Mouse (Mus musculus) myocyte (in vitro differentiated cells): ENCODE measurements around the gene Rdm1. TPM values are rescaled to one million over a fixed set of nuclear protein-coding genes. Genes with fewer than 3 reads are reported as not detected.

Experiments used
- H3K27me3 ChIP-seq: one replicate; pipeline ENCODE4 v1.6.1; 2011; ENCODE audit not compliant: control insufficient read depth, insufficient read depth, insufficient read length
- H3K36me3 ChIP-seq: one replicate; pipeline ENCODE4 v1.6.1; 2011; ENCODE audit not compliant: control insufficient read depth, insufficient read depth
- H3K4me2 ChIP-seq: one replicate; pipeline ENCODE4 v1.6.1; 2011; ENCODE audit warnings: low read depth, control low read depth
- H3K4me3 ChIP-seq: one replicate; pipeline ENCODE4 v1.5.1; 2011; ENCODE audit warnings: mild to moderate bottlenecking, control low read depth, moderate library complexity
- H3K79me2 ChIP-seq: one replicate; pipeline ENCODE4 v1.6.1; 2011; ENCODE audit not compliant: control insufficient read depth, insufficient read depth
- H3ac ChIP-seq: one replicate; pipeline ENCODE4 v1.6.1; 2011; ENCODE audit not compliant: control insufficient read depth, insufficient read length
- CEBPB ChIP-seq: IDR thresholded peaks from 2 replicates; pipeline ENCODE4 v1.6.1; 2011; ENCODE audit warnings: mild to moderate bottlenecking, moderate library complexity; ENCODE audit not compliant: poor library complexity, insufficient read depth, severe bottlenecking
- E2F4 ChIP-seq: IDR thresholded peaks from one replicate; pipeline ENCODE4 v1.6.1; 2011; ENCODE audit warnings: mild to moderate bottlenecking, control low read depth, moderate library complexity; ENCODE audit not compliant: insufficient read depth
- MAX ChIP-seq: IDR thresholded peaks from one replicate; pipeline ENCODE4 v1.6.1; 2011; ENCODE audit warnings: low read depth, mild to moderate bottlenecking, control low read depth
- MYOD1 ChIP-seq, 3 experiments: IDR thresholded peaks; one replicate each; pipeline ENCODE4 v1.6.1; 2011; ENCODE audit warnings: control low read depth in 2 of 3, low read depth in 2 of 3, mild to moderate bottlenecking in 2 of 3, moderate library complexity in 1 of 3; ENCODE audit not compliant: insufficient read length in 2 of 3, control insufficient read depth in 1 of 3
- MYOG ChIP-seq, 3 experiments: IDR thresholded peaks; one replicate each; pipeline ENCODE4 v1.6.1; 2011; ENCODE audit warnings: control low read depth in 2 of 3, low read depth in 2 of 3, mild to moderate bottlenecking in 2 of 3; ENCODE audit not compliant: insufficient read length in 2 of 3, control insufficient read depth in 1 of 3, insufficient read depth in 1 of 3
- POLR2A ChIP-seq: IDR thresholded peaks from one replicate; pipeline ENCODE4 v1.6.1; 2011; ENCODE audit warnings: low read depth, mild to moderate bottlenecking, control low read depth, moderate library complexity; ENCODE audit not compliant: insufficient read length
- POLR2AphosphoS2 ChIP-seq: IDR thresholded peaks from one replicate; pipeline ENCODE4 v1.6.1; 2011; ENCODE audit warnings: low read depth, control low read depth; ENCODE audit not compliant: insufficient read length
- REST ChIP-seq: IDR thresholded peaks from one replicate; pipeline ENCODE4 v1.6.1; 2011; ENCODE audit warnings: mild to moderate bottlenecking, control low read depth, moderate library complexity; ENCODE audit not compliant: insufficient read depth, insufficient read length
- SRF ChIP-seq: IDR thresholded peaks from one replicate; pipeline ENCODE4 v1.6.1; 2011; ENCODE audit warnings: low read depth; ENCODE audit not compliant: control insufficient read depth, insufficient read length
- TCF12 ChIP-seq: IDR thresholded peaks from one replicate; pipeline ENCODE4 v1.6.1; 2011; ENCODE audit warnings: mild to moderate bottlenecking, control low read depth; ENCODE audit not compliant: poor library complexity, insufficient read depth, severe bottlenecking
- TCF3 ChIP-seq: IDR thresholded peaks from one replicate; pipeline ENCODE4 v1.6.1; 2011; ENCODE audit warnings: low read depth, control low read depth; ENCODE audit not compliant: insufficient read length
- USF1 ChIP-seq: IDR thresholded peaks from one replicate; pipeline ENCODE4 v1.6.1; 2011; ENCODE audit warnings: low read depth, mild to moderate bottlenecking, control low read depth, moderate library complexity
- polyA plus RNA-seq: library from polyadenylated mRNA; unstranded; fragments of >200 nt; fragmentation: generic; extraction: Trizol; gene quantifications from one replicate; pipeline ENCODE4 v1.2.1, GENCODE M21; 2012; ENCODE audit warnings: missing spikeins

Gene Rdm1
- polyA plus RNA-seq, 1 experiment: 8.5 TPM

- TF ChIP-seq TCF12 (no peak), TCF3 (no peak), CEBPB (no peak), MAX (no peak), POLR2AphosphoS2 (no peak), REST (no peak), USF1 (no peak), MYOD1 (IDR thresholded peaks at IDR 0.05; ENCODE audit: control insufficient read depth in 1 of 3, insufficient read length in 2 of 3, low read depth in 2 of 3) (no peak), MYOG (IDR thresholded peaks at IDR 0.05; ENCODE audit: control insufficient read depth in 1 of 3, insufficient read depth in 1 of 3, insufficient read length in 2 of 3, low read depth in 2 of 3) (no peak), E2F4 (no peak), SRF (no peak), POLR2A (no peak)
- H3K4me3 ChIP-seq: no peak overlapping the region
- H3K27me3 ChIP-seq: no peaks in the 10 kb centered on the region
- no peaks in the 10 kb centered on the region for H3K36me3 ChIP-seq
- H3ac ChIP-seq: no peak overlapping the region
- no peaks in the 10 kb centered on the region for H3K79me2 ChIP-seq
- H3K4me2 ChIP-seq: no peak overlapping the region
These were observed 36.4 kb downstream of the Rdm1 start for GRCm38 (mm10) chr11:101663229-101664027.

- Histone ChIP-seq H3K4me2 (peak within 1 kb of the TSS; percentile 92), H3K27me3 (no peaks in the 10 kb centered on the region), H3K4me3 (peak within 1 kb of the TSS; percentile 33), H3K79me2 (no peaks in the 10 kb centered on the region), H3K36me3 (no peaks in the 10 kb centered on the region), H3ac (peak within 1 kb of the TSS; percentile 16)
- no peak for TF ChIP-seq MYOD1 (IDR thresholded peaks at IDR 0.05; ENCODE audit: control insufficient read depth in 1 of 3, insufficient read length in 2 of 3, low read depth in 2 of 3)
- no peak for TF ChIP-seq MYOG (IDR thresholded peaks at IDR 0.05; ENCODE audit: control insufficient read depth in 1 of 3, insufficient read depth in 1 of 3, insufficient read length in 2 of 3, low read depth in 2 of 3)
- no peak for TF ChIP-seq CEBPB
- TF ChIP-seq USF1: no peak
- TF ChIP-seq E2F4: peak; percentile 11
- peak; percentile 99 for TF ChIP-seq POLR2AphosphoS2
- TF ChIP-seq POLR2A: peak; percentile 100
- no peak for TF ChIP-seq TCF12
These were observed 38.0 kb downstream of the Rdm1 start, which contains the start of gene Arl4d for GRCm38 (mm10) chr11:101664825-101665635. TSS of gene Arl4d (plus strand) at chr11:101665541.

- no peaks in the 10 kb centered on the region for H3K36me3 ChIP-seq
These were observed 38.6 kb downstream of the Rdm1 start for GRCm38 (mm10) chr11:101665636-101665992.

GRCm38 (mm10) chr11:101666626-101667345 is 39.8 kb downstream of the Rdm1 start:
- Histone ChIP-seq H3K79me2 (no peaks in the 10 kb centered on the region), H3K27me3 (no peaks in the 10 kb centered on the region), H3K36me3 (no peaks in the 10 kb centered on the region), H3K4me3 (peak overlapping the region; percentile 33), H3K4me2 (no peak overlapping the region), H3ac (no peak overlapping the region)
- TF ChIP-seq MYOG (IDR thresholded peaks at IDR 0.05; ENCODE audit: control insufficient read depth in 1 of 3, insufficient read depth in 1 of 3, insufficient read length in 2 of 3, low read depth in 2 of 3) (peak in 1 of 3 experiments; percentile 25), MYOD1 (IDR thresholded peaks at IDR 0.05; ENCODE audit: control insufficient read depth in 1 of 3, insufficient read length in 2 of 3, low read depth in 2 of 3) (peak in 1 of 3 experiments; percentile 9), USF1 (no peak), REST (no peak)

More at GRCm38 (mm10) chr11:101665636-101665992, 38.6 kb downstream of the Rdm1 start:
- no peak for TF ChIP-seq POLR2A
- TF ChIP-seq MAX: no peak
- no peak for TF ChIP-seq E2F4
- no peak for TF ChIP-seq TCF12
- TF ChIP-seq MYOD1 (IDR thresholded peaks at IDR 0.05; ENCODE audit: control insufficient read depth in 1 of 3, insufficient read length in 2 of 3, low read depth in 2 of 3): no peak
- no peak for TF ChIP-seq REST
- no peak for TF ChIP-seq SRF
- TF ChIP-seq USF1: no peak
- TF ChIP-seq MYOG (IDR thresholded peaks at IDR 0.05; ENCODE audit: control insufficient read depth in 1 of 3, insufficient read depth in 1 of 3, insufficient read length in 2 of 3, low read depth in 2 of 3): no peak
- no peak for TF ChIP-seq TCF3
- TF ChIP-seq POLR2AphosphoS2: no peak
- TF ChIP-seq CEBPB: no peak
- Histone ChIP-seq H3ac (peak overlapping the region; percentile 16), H3K4me2 (peak overlapping the region; percentile 92), H3K79me2 (no peaks in the 10 kb centered on the region), H3K4me3 (peak overlapping the region; percentile 33), H3K27me3 (no peaks in the 10 kb centered on the region)
